Mouse (Mus musculus): ENCODE measurements around the gene Plppr3.

DNA sequence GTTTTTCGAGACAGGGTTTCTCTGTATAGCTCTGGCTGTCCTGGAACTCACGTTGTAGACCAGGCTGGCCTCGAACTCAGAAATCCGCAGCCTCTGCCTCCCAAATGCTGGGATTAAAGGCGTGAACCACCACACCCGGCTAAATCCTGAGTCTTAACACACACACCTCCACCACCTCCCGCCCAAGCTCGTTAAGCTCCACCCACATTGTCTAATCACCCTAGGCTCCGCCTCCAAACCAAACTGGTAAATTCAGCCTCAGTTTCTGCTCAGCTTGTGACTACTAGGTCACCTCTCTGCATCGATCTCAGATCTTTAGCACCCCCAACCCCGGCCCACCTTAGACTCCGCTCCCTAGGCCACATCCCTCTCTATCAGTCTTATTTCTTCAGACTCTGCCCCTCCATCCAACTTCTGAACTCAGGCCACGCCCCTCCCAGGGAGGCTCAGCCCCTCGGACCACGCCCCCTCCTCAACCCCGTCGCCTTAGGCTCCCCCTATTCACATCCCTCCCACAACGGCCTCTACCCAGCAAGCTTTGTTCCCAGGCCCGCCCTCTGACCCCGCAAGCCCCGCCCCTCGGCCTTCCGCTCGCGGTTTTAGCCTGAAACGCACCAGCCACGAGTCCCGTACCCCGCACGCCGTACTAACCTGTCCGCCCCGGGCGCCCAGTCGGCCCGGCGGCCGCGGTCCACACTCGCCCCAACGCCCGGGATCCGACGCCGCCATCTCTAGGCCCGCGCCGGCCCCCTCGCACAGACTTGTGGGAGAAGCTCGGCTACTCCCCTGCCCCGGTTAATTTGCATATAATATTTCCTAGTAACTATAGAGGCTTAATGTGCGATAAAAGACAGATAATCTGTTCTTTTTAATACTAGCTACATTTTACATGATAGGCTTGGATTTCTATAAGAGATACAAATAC is 34.0 kb upstream of the Plppr3 start, which contains the start of gene Med16:
- TF ChIP-seq CTCF (IDR thresholded peaks at IDR 0.05; ENCODE audit: control insufficient read depth, insufficient read depth, insufficient read length) (no peak), MYOG (IDR thresholded peaks at IDR 0.05; ENCODE audit: control insufficient read depth, extremely low read depth, insufficient read length) (no peak), FOSL1 (IDR thresholded peaks at IDR 0.05; ENCODE audit: insufficient read depth, low read length, poor library complexity, severe bottlenecking) (no peak), MAX (IDR thresholded peaks at IDR 0.05) (no peak), MYOD1 (IDR thresholded peaks at IDR 0.05; ENCODE audit: control insufficient read depth, insufficient read length, low read depth) (no peak), CEBPB (IDR thresholded peaks at IDR 0.05; ENCODE audit: low read depth) (no peak), USF1 (IDR thresholded peaks at IDR 0.05; ENCODE audit: low read depth) (no peak)

Data from C2C12 (cell line).